Mouse (Mus musculus) liver (tissue): Measurements from ENCODE around the gene Lrp2.

Experiments
- DNase-seq: peaks from one replicate; pipeline ENCODE4 v3.0.0-alpha.2; 2020; ENCODE audit warnings: mixed read lengths

Gene Lrp2

GRCm38 (mm10) chr2:69585886-69586398 is at the start of gene Lrp2:
Gene Lrp2 (minus strand): TSS chr2:69586065.
- DNase-seq, result peak; percentile 26

GRCm38 (mm10) chr2:69635064-69635701 is 49.3 kb upstream of the Lrp2 start:
- DNase-seq, result peak; percentile 47

- DNase-seq, result no peak
Observed at GRCm38 (mm10) chr2:69631449-69631848, 45.6 kb upstream of the Lrp2 start.

GRCm38 (mm10) chr2:69630792-69631191 is 44.9 kb upstream of the Lrp2 start:
- no peak for DNase-seq

- DNase-seq, result no peak
Observed at GRCm38 (mm10) chr2:69629914-69630313, 44.0 kb upstream of the Lrp2 start.

- no peak for DNase-seq
Observed at GRCm38 (mm10) chr2:69629215-69629614, 43.4 kb upstream of the Lrp2 start.

- no peak for DNase-seq
Observed at GRCm38 (mm10) chr2:69619286-69619685, 33.4 kb upstream of the Lrp2 start.

- no peak for DNase-seq
Observed at GRCm38 (mm10) chr2:69618336-69618735, 32.5 kb upstream of the Lrp2 start.

- DNase-seq, result peak; percentile 61
Observed at GRCm38 (mm10) chr2:69613237-69613636, 27.4 kb upstream of the Lrp2 start.

GRCm38 (mm10) chr2:69612716-69613115 is 26.9 kb upstream of the Lrp2 start:
- no peak for DNase-seq

GRCm38 (mm10) chr2:69612237-69612636 is 26.4 kb upstream of the Lrp2 start:
- DNase-seq, result peak; percentile 17

GRCm38 (mm10) chr2:69606621-69607020 is 20.8 kb upstream of the Lrp2 start:
- DNase-seq, result no peak

- DNase-seq, result no peak
Observed at GRCm38 (mm10) chr2:69603726-69604393, 18.0 kb upstream of the Lrp2 start.

- no peak for DNase-seq
Observed at GRCm38 (mm10) chr2:69593168-69593567, 7.3 kb upstream of the Lrp2 start.

GRCm38 (mm10) chr2:69592536-69592935 is 6.7 kb upstream of the Lrp2 start:
- DNase-seq, result no peak

GRCm38 (mm10) chr2:69591966-69592505 is 6.2 kb upstream of the Lrp2 start:
- DNase-seq, result no peak

- DNase-seq, result no peak
Observed at GRCm38 (mm10) chr2:69590548-69590947, 4.7 kb upstream of the Lrp2 start.

GRCm38 (mm10) chr2:69587896-69588295 is 2.0 kb upstream of the Lrp2 start:
- no peak for DNase-seq

GRCm38 (mm10) chr2:69586821-69587728 is 1.2 kb upstream of the Lrp2 start:
- DNase-seq, result no peak

- no peak for DNase-seq
Observed at GRCm38 (mm10) chr2:69585191-69585885, 527 bp downstream of the Lrp2 start.

- no peak for DNase-seq
Observed at GRCm38 (mm10) chr2:69584117-69584933, 1.5 kb downstream of the Lrp2 start.
